Mouse (Mus musculus) intestine, embryonic 15.5 days (tissue): Measurements from ENCODE around the gene Brpf3. TPM values are rescaled to one million over a fixed set of nuclear protein-coding genes. Genes with fewer than 3 reads are reported as not detected.
"Not testable (repeated sequence)": the region's sequence is repeated elsewhere in the genome, so short reads cannot be mapped to it uniquely, and the experiment has no call there.

Experiments used
- ATAC-seq: fragments of 200-750 bp; cut with Nextera tagmentation; 2 replicates; pipeline ENCODE4 v1.8.0; 2017; ENCODE audit warnings: moderate TSS enrichment, moderate library complexity
- H3K27ac ChIP-seq: fragments of 300-500 bp; sonication (generic); 2 replicates; pipeline ENCODE4 v1.5.1; 2015; ENCODE audit warnings: mild to moderate bottlenecking, inconsistent platforms
- H3K27me3 ChIP-seq: fragments of 300-500 bp; sonication (generic); replicated peaks from 2 replicates; pipeline ENCODE4 v1.6.1; 2015; ENCODE audit warnings: inconsistent platforms
- H3K36me3 ChIP-seq: fragments of 300-500 bp; sonication (generic); 2 replicates; pipeline ENCODE4 v1.6.1; 2015; ENCODE audit warnings: inconsistent platforms
- H3K4me1 ChIP-seq: fragments of 300-500 bp; sonication (generic); replicated peaks from 2 replicates; pipeline ENCODE4 v1.6.1; 2015; ENCODE audit warnings: inconsistent platforms
- H3K4me2 ChIP-seq: fragments of 300-500 bp; sonication (generic); replicated peaks from 2 replicates; pipeline ENCODE4 v1.6.1; 2015; ENCODE audit warnings: mild to moderate bottlenecking, inconsistent platforms
- H3K4me3 ChIP-seq: fragments of 300-500 bp; sonication (generic); replicated peaks from 2 replicates; pipeline ENCODE4 v1.5.1; 2015; ENCODE audit warnings: inconsistent platforms
- H3K9ac ChIP-seq: fragments of 300-500 bp; sonication (generic); 2 replicates; pipeline ENCODE4 v1.6.1; 2015; ENCODE audit warnings: inconsistent platforms
- H3K9me3 ChIP-seq: fragments of 300-500 bp; sonication (generic); 2 replicates; pipeline ENCODE4 v1.6.1; 2016; ENCODE audit warnings: inconsistent platforms
- WGBS: fragments of 180-500 bp; shearing (Covaris S2); methylation state at CpG from one replicate; pipeline ENCODE4 v1.1.7; 2015; 5-methylcytosine and 5-hydroxymethylcytosine counted together
- polyA plus RNA-seq: library from polyadenylated mRNA; unstranded; fragments of >200 nt; fragmentation: Nextera tagmentation; extraction: Ambion mirVana; gene quantifications from 2 replicates; pipeline ENCODE4 v1.2.1, GENCODE M21; 2015

Gene Brpf3
- polyA plus RNA-seq, 1 experiment from 2014 or later = 13.1 TPM

GRCm38 (mm10) chr17:28834676-28835075 lies 33.8 kb downstream of the Brpf3 start:
- H3K27me3 ChIP-seq = no peaks in the 10 kb centered on the region
- ATAC-seq = 0 out of 2 replicates have a peak, but pooled peaks have one; percentile 21
- 0 out of 2 replicates have a peak, but pooled peaks cover 4% of the 10 kb centered on the region for H3K4me1 ChIP-seq
- H3K9me3 ChIP-seq = no peaks in the 10 kb centered on the region
- no peak overlapping the region for H3K4me3 ChIP-seq
- WGBS = 54% methylated on average over 10 of the region's 10 CpGs
- H3K36me3 ChIP-seq = peaks cover 49% of the 10 kb centered on the region
- no peak overlapping the region for H3K4me2 ChIP-seq
- H3K9ac ChIP-seq = no peak overlapping the region
- H3K27ac ChIP-seq = 0 out of 2 replicates have a peak overlapping the region, but pooled peaks have one; percentile 17

- no peaks in the 10 kb centered on the region for H3K27me3 ChIP-seq
- H3K9me3 ChIP-seq = no peaks in the 10 kb centered on the region
- H3K27ac ChIP-seq = no peak overlapping the region
- no peak for ATAC-seq
- H3K4me2 ChIP-seq = no peak overlapping the region
- no peak overlapping the region for H3K4me3 ChIP-seq
- H3K4me1 ChIP-seq = 0 out of 2 replicates have a peak, but pooled peaks cover 4% of the 10 kb centered on the region
- whole genome bisulfite sequencing = 90% methylated on average over 7 of the region's 7 CpGs
- no peak overlapping the region for H3K9ac ChIP-seq
- H3K36me3 ChIP-seq = peaks cover 40% of the 10 kb centered on the region
Measured at GRCm38 (mm10) chr17:28837840-28838239, 37.0 kb downstream of the Brpf3 start.

- not testable (repeated sequence) for H3K4me1 ChIP-seq, H3K9ac ChIP-seq, H3K27me3 ChIP-seq, H3K27ac ChIP-seq, H3K9me3 ChIP-seq, H3K4me2 ChIP-seq, H3K4me3 ChIP-seq, ATAC-seq
- H3K36me3 ChIP-seq = peaks cover 21% of the 10 kb centered on the region
- 95% methylated on average over 4 of the region's 4 CpGs for WGBS
Measured at GRCm38 (mm10) chr17:28841947-28842346, 41.1 kb downstream of the Brpf3 start.

- H3K27me3 ChIP-seq = no peaks in the 10 kb centered on the region
- peaks cover 5% of the 10 kb centered on the region for H3K36me3 ChIP-seq
- no peaks in the 10 kb centered on the region for H3K9me3 ChIP-seq
- no peak overlapping the region for H3K4me3 ChIP-seq
- H3K4me1 ChIP-seq = no peaks in the 10 kb centered on the region
- 60% methylated on average over 5 of the region's 5 CpGs for WGBS
- peak overlapping the region; percentile 84 for H3K27ac ChIP-seq
- 0 out of 2 replicates have a peak overlapping the region, but pooled peaks have one; percentile 14 for H3K4me2 ChIP-seq
- peak; percentile 62 for ATAC-seq
- no peak overlapping the region for H3K9ac ChIP-seq
Measured at GRCm38 (mm10) chr17:28843665-28844064, 42.8 kb downstream of the Brpf3 start.

GRCm38 (mm10) chr17:28846974-28847617 lies 46.2 kb downstream of the Brpf3 start:
- peak overlapping the region; percentile 92 for H3K27ac ChIP-seq
- no peaks in the 10 kb centered on the region for H3K36me3 ChIP-seq
- 40% methylated on average over 11 of the region's 11 CpGs for WGBS
- H3K4me3 ChIP-seq = 0 out of 2 replicates have a peak overlapping the region, but pooled peaks have one; percentile 1
- peak; percentile 86 for ATAC-seq
- H3K27me3 ChIP-seq = no peaks in the 10 kb centered on the region
- peak overlapping the region; percentile 28 for H3K9ac ChIP-seq
- no peaks in the 10 kb centered on the region for H3K9me3 ChIP-seq
- no peaks in the 10 kb centered on the region for H3K4me1 ChIP-seq
- peak overlapping the region; percentile 52 for H3K4me2 ChIP-seq

- Histone ChIP-seq H3K4me2 (peak overlapping the region; percentile 52; the same call in 1 of the 2 replicates), H3K9ac (no peak overlapping the region), H3K27ac (no peak overlapping the region), H3K9me3 (no peaks in the 10 kb centered on the region), H3K36me3 (no peaks in the 10 kb centered on the region), H3K4me3 (no peak overlapping the region; the same call in 1 of the 2 replicates), H3K4me1 (0 out of 2 replicates have a peak, but pooled peaks cover under 1% of the 10 kb centered on the region), H3K27me3 (no peaks in the 10 kb centered on the region)
- WGBS = 87% methylated on average over 5 of the region's 5 CpGs
- ATAC-seq = no peak
Measured at GRCm38 (mm10) chr17:28850511-28850910, 49.6 kb downstream of the Brpf3 start.

GRCm38 (mm10) chr17:28854377-28854776 lies 53.5 kb downstream of the Brpf3 start:
- H3K27me3 ChIP-seq = no peaks in the 10 kb centered on the region

GRCm38 (mm10) chr17:28855166-28855885 lies 54.4 kb downstream of the Brpf3 start:
- 62% methylated on average over 9 of the region's 9 CpGs for WGBS
- no peaks in the 10 kb centered on the region for H3K36me3 ChIP-seq
- no peak overlapping the region for H3K9ac ChIP-seq
- no peaks in the 10 kb centered on the region for H3K27me3 ChIP-seq
- no peaks in the 10 kb centered on the region for H3K9me3 ChIP-seq
- H3K4me1 ChIP-seq = 0 out of 2 replicates have a peak, but pooled peaks cover 6% of the 10 kb centered on the region
- peak; percentile 63 for ATAC-seq
- no peak overlapping the region for H3K4me2 ChIP-seq
- H3K27ac ChIP-seq = peak overlapping the region; percentile 17; the same call in 1 of the 2 replicates
- no peak overlapping the region for H3K4me3 ChIP-seq

More at GRCm38 (mm10) chr17:28854377-28854776, 53.5 kb downstream of the Brpf3 start:
- Histone ChIP-seq H3K4me2 (no peak overlapping the region), H3K4me3 (no peak overlapping the region), H3K9ac (no peak overlapping the region), H3K27ac (no peak overlapping the region), H3K36me3 (no peaks in the 10 kb centered on the region), H3K9me3 (no peaks in the 10 kb centered on the region), H3K4me1 (0 out of 2 replicates have a peak, but pooled peaks cover 6% of the 10 kb centered on the region)
- no peak for ATAC-seq
- 83% methylated on average over 7 of the region's 7 CpGs for WGBS

- Histone ChIP-seq H3K9ac (no peak overlapping the region), H3K9me3 (no peaks in the 10 kb centered on the region), H3K4me3 (no peak overlapping the region), H3K27ac (0 out of 2 replicates have a peak overlapping the region, but pooled peaks have one; percentile 17), H3K36me3 (no peaks in the 10 kb centered on the region), H3K27me3 (no peaks in the 10 kb centered on the region), H3K4me2 (no peak overlapping the region), H3K4me1 (0 out of 2 replicates have a peak, but pooled peaks cover 6% of the 10 kb centered on the region)
- WGBS = 66% methylated on average over 3 of the region's 3 CpGs
- peak; percentile 56; the same call in 1 of the 2 replicates for ATAC-seq
Measured at GRCm38 (mm10) chr17:28856030-28856429, 55.1 kb downstream of the Brpf3 start.

GRCm38 (mm10) chr17:28858205-28858604 lies 57.3 kb downstream of the Brpf3 start, which contains the start of gene Pnpla1:
Gene Pnpla1, plus strand, starts transcription at chr17:28858411.
- Histone ChIP-seq H3K27me3 (no peaks in the 10 kb centered on the region), H3K9ac (no peak within 1 kb of the TSS), H3K27ac (no peak within 1 kb of the TSS), H3K9me3 (no peaks in the 10 kb centered on the region), H3K4me1 (0 out of 2 replicates have a peak, but pooled peaks cover 6% of the 10 kb centered on the region), H3K4me3 (no peak within 1 kb of the TSS), H3K36me3 (no peaks in the 10 kb centered on the region), H3K4me2 (no peak within 1 kb of the TSS)
- WGBS = 42% methylated on average over 12 of the region's 12 CpGs
- ATAC-seq = peak; percentile 34

- WGBS = 59% methylated on average over 7 of the region's 7 CpGs
- no peak overlapping the region for H3K9ac ChIP-seq
Measured at GRCm38 (mm10) chr17:28863926-28864325, 63.0 kb downstream of the Brpf3 start.

GRCm38 (mm10) chr17:28864464-28864863 lies 63.6 kb downstream of the Brpf3 start:
- 68% methylated on average over 6 of the region's 6 CpGs for WGBS

More at GRCm38 (mm10) chr17:28863926-28864325, 63.0 kb downstream of the Brpf3 start:
- H3K36me3 ChIP-seq = no peaks in the 10 kb centered on the region
- no peaks in the 10 kb centered on the region for H3K4me1 ChIP-seq
- no peak overlapping the region for H3K27ac ChIP-seq
- no peaks in the 10 kb centered on the region for H3K27me3 ChIP-seq
- no peak overlapping the region for H3K4me3 ChIP-seq
- no peak for ATAC-seq
- H3K4me2 ChIP-seq = no peak overlapping the region
- H3K9me3 ChIP-seq = no peaks in the 10 kb centered on the region

More at GRCm38 (mm10) chr17:28864464-28864863, 63.6 kb downstream of the Brpf3 start:
- H3K9ac ChIP-seq = no peak overlapping the region
- H3K36me3 ChIP-seq = no peaks in the 10 kb centered on the region
- H3K4me3 ChIP-seq = no peak overlapping the region
- ATAC-seq = no peak
- no peaks in the 10 kb centered on the region for H3K9me3 ChIP-seq
- H3K27ac ChIP-seq = no peak overlapping the region
- no peaks in the 10 kb centered on the region for H3K4me1 ChIP-seq
- no peak overlapping the region for H3K4me2 ChIP-seq
- H3K27me3 ChIP-seq = no peaks in the 10 kb centered on the region
